Mouse (Mus musculus) ES-Bruce4 (cell line): Measurements from ENCODE around the gene Stra6. TPM values are rescaled to one million over a fixed set of nuclear protein-coding genes. Genes with fewer than 3 reads are reported as not detected.

Experiments
- H3K27ac ChIP-seq: 2 replicates; pipeline ENCODE4 v1.5.1; 2012; ENCODE audit warnings: low read length, inconsistent platforms; ENCODE audit not compliant: insufficient read depth
- H3K27me3 ChIP-seq: 2 replicates; pipeline ENCODE4 v1.6.1; 2012; ENCODE audit warnings: mild to moderate bottlenecking, low read length, inconsistent platforms; ENCODE audit not compliant: control insufficient read depth, poor library complexity, insufficient read depth, severe bottlenecking
- H3K36me3 ChIP-seq: 2 replicates; pipeline ENCODE4 v1.6.1; 2012; ENCODE audit warnings: inconsistent platforms, mild to moderate bottlenecking, low read length, moderate library complexity; ENCODE audit not compliant: control insufficient read depth, poor library complexity, insufficient read depth, severe bottlenecking
- H3K4me1 ChIP-seq: one replicate; pipeline ENCODE4 v1.8.1; 2011; ENCODE audit warnings: low read length; ENCODE audit not compliant: control insufficient read depth, insufficient read depth
- H3K4me3 ChIP-seq: 2 replicates; pipeline ENCODE4 v1.5.1; 2011; ENCODE audit warnings: low read depth, mild to moderate bottlenecking, low read length
- H3K9ac ChIP-seq: 2 replicates; pipeline ENCODE4 v1.6.1; 2012; ENCODE audit warnings: low read depth, mild to moderate bottlenecking, inconsistent platforms; ENCODE audit not compliant: poor library complexity, severe bottlenecking
- H3K9me3 ChIP-seq: replicated peaks from 2 replicates; pipeline ENCODE4 v1.6.1; 2012; ENCODE audit warnings: mild to moderate bottlenecking, low read length, inconsistent platforms; ENCODE audit not compliant: control insufficient read depth, poor library complexity, insufficient read depth, severe bottlenecking
- CTCF ChIP-seq: IDR thresholded peaks from one replicate; pipeline ENCODE4 v1.8.1; 2011; ENCODE audit warnings: low read depth, low read length
- EP300 ChIP-seq: IDR thresholded peaks from 2 replicates; pipeline ENCODE4 v1.6.1; 2011; ENCODE audit warnings: low read depth, low read length; ENCODE audit not compliant: insufficient read depth
- POLR2A ChIP-seq: IDR thresholded peaks from one replicate; pipeline ENCODE4 v1.8.1; 2011; ENCODE audit warnings: low read length; ENCODE audit not compliant: insufficient read depth
- polyA plus RNA-seq: library from polyadenylated mRNA; stranded (reverse); fragments of >200 nt; gene quantifications from 2 replicates; pipeline ENCODE4 v1.2.4, GENCODE M21; 2011; ENCODE audit warnings: low read depth; ENCODE audit not compliant: missing spikeins, insufficient read depth, insufficient read length

Stra6 gene
- polyA plus RNA-seq, 1 experiment, result 0.36 TPM

DNA sequence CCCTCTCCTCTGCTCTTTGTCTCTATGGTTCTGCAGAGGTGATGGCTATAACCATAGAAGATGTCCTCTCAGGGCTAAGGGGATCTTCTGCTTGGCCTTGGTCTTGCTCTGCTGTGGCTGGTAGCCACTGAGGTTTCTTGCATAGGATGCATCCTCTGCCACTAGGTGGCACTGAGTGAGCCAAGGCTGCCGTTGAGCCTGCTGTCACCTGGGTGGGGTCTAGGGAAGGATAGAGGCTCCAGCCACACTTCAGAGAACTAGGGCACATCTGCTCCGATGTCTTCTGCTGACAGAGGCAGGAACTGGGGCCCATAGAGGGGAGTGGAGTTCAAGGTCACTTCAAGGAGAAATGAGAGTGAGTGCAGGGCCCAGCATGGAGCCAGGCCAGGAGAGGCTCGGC, 10.5 kb upstream of the Stra6 start:
- Histone ChIP-seq H3K27ac (no peak overlapping the region), H3K9ac (no peak overlapping the region), H3K4me3 (no peak overlapping the region), H3K36me3 (no peaks in the 10 kb centered on the region), H3K27me3 (no peaks in the 10 kb centered on the region), H3K4me1 (no peaks in the 10 kb centered on the region), H3K9me3 (no peaks in the 10 kb centered on the region)
- TF ChIP-seq POLR2A (no peak), EP300 (no peak; the same call in 1 of the 2 replicates), CTCF (peak; percentile 94)

DNA sequence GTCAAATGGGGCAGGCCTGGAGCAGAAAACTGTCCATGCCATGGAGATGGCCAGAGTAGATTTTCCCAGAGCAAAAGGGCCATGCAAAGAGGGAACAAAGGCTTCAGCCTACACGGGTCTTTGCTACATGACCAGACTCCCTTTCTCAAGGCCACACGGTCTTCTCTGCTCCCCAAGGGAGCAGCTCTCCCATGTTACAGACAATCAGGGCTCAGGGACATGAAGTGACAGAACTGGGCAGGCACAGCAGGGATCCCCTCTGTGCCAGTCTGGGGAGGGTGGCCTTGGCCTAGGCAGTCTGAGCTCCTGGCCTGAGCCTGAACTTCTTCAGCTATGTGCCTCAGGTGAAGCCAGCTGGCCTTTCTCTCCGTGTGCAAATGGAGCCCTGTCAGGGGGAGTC, 10.0 kb upstream of the Stra6 start:
- Histone ChIP-seq H3K4me1 (no peaks in the 10 kb centered on the region), H3K9ac (no peak overlapping the region), H3K9me3 (no peaks in the 10 kb centered on the region), H3K27me3 (no peaks in the 10 kb centered on the region), H3K36me3 (no peaks in the 10 kb centered on the region), H3K4me3 (no peak overlapping the region), H3K27ac (no peak overlapping the region)
- TF ChIP-seq POLR2A (no peak), CTCF (no peak), EP300 (no peak)

DNA sequence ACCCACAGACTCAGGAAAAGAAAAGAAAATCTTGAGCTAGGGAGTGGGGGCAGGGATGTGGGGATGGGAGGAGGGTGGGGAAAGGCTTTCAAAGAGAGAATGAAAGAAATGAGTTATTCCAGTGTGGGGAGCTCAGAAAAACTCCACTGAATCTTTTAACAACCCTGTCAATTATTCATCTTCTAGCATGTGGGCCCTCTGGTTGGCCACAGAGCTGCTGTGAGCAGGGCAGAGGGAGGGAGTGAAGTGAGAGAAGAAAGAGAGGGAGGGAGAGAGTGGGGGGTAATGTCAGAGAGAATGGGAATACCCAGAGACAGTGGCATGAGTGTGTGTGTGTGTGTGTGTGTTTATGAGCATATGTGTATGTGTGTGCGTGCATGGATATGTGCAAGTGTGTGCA, 9.6 kb upstream of the Stra6 start:
- no peaks in the 10 kb centered on the region for H3K9me3 ChIP-seq
- no peak for TF ChIP-seq CTCF
- no peak for TF ChIP-seq POLR2A
- TF ChIP-seq EP300, result no peak
- H3K27ac ChIP-seq, result no peak overlapping the region
- H3K4me1 ChIP-seq, result no peaks in the 10 kb centered on the region
- H3K36me3 ChIP-seq, result no peaks in the 10 kb centered on the region
- H3K9ac ChIP-seq, result no peak overlapping the region
- H3K4me3 ChIP-seq, result no peak overlapping the region
- H3K27me3 ChIP-seq, result no peaks in the 10 kb centered on the region

DNA sequence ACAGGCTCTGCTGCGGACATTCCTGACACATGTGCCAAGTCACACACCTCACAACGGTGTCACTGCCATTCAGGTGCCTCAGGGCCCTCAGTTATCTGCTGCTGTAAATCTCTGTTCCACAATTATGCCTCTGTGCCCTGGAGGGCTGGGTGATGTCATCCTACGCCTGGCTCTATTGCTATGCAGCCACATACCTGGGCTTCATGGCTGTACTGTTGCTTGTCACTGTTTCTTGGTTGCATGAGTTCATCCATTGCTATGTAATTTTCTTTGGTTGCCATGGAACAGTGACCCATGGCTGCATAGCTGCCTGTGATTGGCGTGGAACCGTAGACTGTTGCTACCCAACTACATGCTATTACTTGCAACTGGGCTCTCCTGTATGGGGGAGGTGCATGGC, 7.9 kb upstream of the Stra6 start:
- Histone ChIP-seq H3K4me1 (no peaks in the 10 kb centered on the region), H3K27me3 (no peaks in the 10 kb centered on the region), H3K4me3 (no peak overlapping the region), H3K27ac (no peak overlapping the region), H3K9me3 (no peaks in the 10 kb centered on the region), H3K9ac (no peak overlapping the region), H3K36me3 (no peaks in the 10 kb centered on the region)
- TF ChIP-seq EP300, result no peak
- no peak for TF ChIP-seq CTCF
- TF ChIP-seq POLR2A, result no peak

DNA sequence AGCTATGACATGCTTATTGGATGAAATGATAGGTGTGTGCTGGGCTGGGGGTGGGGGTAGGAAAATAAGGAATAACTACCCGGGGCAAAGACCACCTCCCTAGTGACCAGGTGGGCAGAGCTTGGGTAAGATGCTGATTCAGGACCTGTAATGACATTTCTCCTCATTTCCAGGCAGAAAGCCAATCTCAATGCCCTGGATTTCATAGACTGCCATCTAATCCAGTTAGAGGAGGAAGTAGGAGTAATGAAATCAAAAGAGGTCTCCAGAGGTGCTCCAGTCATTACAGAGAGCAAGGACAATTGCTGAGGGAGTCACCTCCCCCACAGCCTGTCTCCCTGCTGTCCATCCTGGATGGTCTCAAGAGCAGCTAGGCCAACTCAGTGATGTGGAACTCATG, 3.7 kb upstream of the Stra6 start:
- no peaks in the 10 kb centered on the region for H3K27me3 ChIP-seq
- no peak overlapping the region for H3K4me3 ChIP-seq
- H3K4me1 ChIP-seq, result no peaks in the 10 kb centered on the region
- no peaks in the 10 kb centered on the region for H3K36me3 ChIP-seq
- H3K9ac ChIP-seq, result no peak overlapping the region
- TF ChIP-seq CTCF (no peak), POLR2A (no peak), EP300 (no peak)
- no peak overlapping the region for H3K27ac ChIP-seq
- H3K9me3 ChIP-seq, result no peaks in the 10 kb centered on the region

DNA sequence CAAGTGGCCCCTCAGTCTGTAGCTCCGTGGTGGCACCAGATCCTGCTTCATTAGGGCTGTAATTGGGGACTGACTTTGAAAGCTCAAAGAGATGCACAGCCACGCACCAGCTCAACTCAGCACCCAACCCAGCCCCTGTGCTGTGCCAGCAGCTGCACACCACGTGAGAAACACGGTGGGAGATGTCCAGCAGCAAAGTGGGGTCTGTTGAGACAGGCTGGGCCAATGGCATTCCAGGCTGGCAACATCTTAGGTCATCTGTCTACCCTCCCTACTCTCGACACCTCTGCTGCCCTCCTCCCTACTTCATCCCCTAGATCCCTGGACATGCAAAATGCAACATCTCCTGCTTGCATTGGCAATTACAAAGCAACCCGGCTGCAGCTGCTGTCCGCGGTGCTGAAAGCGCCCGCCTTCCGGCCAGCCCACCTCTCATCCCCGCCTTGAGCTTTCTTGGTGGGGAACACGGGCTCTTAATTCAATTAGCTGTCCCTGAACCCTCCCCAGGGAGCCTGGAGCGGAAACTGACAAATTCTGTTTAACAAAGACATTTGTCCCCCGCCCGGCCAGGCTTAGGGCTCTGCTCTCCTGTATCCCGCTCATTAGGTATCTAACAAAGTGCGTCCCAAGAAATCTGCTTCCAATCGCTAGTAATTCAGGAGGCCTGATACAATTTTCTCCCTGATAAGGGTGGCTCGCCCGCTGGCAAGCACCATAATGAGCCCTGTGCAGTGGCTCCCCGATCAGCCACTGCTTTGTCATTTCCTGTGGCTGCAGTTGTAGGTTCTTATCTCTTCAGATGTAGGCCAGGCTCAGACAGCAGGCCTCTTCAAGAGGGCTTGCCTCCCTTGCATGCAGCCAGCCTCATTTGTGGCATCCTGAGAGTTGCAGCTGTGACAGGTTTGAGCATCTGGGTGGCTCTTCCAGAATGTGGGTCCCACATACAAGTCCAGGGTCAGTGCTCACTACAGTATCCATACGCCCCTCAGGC, 2.6 kb upstream of the Stra6 start:
- TF ChIP-seq EP300 (no peak), POLR2A (no peak), CTCF (no peak)
- no peaks in the 10 kb centered on the region for H3K27me3 ChIP-seq
- no peak overlapping the region for H3K27ac ChIP-seq
- H3K9ac ChIP-seq, result no peak overlapping the region
- no peak overlapping the region for H3K4me3 ChIP-seq
- no peaks in the 10 kb centered on the region for H3K36me3 ChIP-seq
- no peaks in the 10 kb centered on the region for H3K4me1 ChIP-seq
- H3K9me3 ChIP-seq, result no peaks in the 10 kb centered on the region
